Mouse (Mus musculus): ENCODE data around the gene Capza1. TPM values are rescaled to one million over a fixed set of nuclear protein-coding genes. Genes with fewer than 3 reads are reported as not detected.

Gene Capza1
- total RNA-seq, 2 experiments from 2014 or later: 24.9 to 31.7 TPM

- peak; percentile 92 for DNase-seq
Measured at GRCm38 (mm10) chr3:104788561-104789311, 75.6 kb downstream of the Capza1 start.

DNA sequence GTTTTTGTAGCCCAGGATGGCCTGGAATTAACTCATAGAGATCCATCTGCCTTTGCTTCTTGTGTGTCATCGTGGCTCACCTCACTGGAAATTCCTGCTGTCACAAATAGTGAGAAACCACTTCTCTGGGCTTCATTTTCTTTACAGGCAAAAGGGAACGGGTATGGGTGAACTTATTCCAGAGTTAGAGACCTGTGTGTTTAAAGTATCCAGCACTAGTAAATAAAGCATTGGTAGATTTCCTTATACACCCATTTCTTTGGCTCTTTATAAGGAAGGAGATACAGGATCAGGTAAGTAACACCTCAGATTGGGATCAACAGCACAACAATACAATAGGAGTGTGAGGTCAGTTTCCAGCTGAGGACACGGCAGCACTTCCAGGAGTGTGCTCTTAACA is 76.2 kb downstream of the Capza1 start, which contains the start of gene Rhoc:
TSS of gene Rhoc (plus strand) at position 301 of the 400 bp plus-strand sequence.
- no peak for DNase-seq

DNA sequence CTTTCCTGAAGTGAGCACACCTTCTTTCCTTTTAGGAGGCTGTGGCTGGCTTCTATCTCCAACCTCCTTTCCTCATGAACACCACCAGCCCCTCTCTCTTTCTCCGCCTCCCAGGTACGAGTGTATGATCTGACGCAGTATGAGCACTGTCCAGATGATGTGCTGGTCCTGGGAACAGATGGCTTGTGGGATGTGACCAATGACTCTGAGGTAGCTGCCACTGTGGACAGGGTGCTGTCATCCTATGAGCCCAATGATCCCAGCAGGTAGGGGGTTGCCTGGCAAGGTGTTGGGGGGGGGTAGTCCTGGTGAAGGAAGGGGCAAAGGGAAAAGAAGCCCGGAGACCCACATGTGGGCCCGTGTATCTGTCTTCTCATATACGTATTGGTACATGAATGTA is 79.0 kb downstream of the Capza1 start:
- DNase-seq: no peak

DNA sequence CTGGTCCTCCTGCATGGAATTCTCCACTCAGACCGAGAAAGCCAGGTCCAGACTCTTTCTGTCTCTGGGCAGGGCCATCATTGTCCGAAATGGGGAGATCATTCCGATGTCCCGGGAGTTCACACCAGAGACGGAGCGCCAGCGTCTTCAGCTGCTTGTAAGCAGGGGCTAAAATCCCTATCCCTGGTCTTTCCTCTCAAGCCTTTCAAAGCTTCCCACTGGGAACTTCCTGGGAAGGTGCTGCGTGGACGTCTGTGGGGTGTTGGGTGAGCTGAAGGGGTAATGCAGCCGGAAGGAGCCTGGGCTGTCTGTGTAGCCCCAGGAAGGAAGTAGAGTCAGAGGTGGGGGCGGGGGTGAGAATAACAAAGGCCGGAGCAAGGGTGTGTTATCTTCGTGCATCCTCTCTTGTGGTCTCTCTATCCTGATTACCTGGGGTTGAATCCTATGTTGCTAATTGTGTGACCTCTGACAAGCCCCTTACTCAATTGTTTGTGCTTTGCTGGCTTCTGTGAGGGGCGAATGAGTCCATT is 80.3 kb downstream of the Capza1 start:
- DNase-seq: no peak

- DNase-seq: peak; percentile 83 to 86
Measured at GRCm38 (mm10) chr3:104782061-104782681, 82.1 kb downstream of the Capza1 start.

- peak; percentile 72 to 76 for DNase-seq
Measured at GRCm38 (mm10) chr3:104781471-104781903, 82.8 kb downstream of the Capza1 start, which contains the start of gene Fam19a3. Gene Fam19a3, minus strand, starts transcription at chr3:104781840.

DNA sequence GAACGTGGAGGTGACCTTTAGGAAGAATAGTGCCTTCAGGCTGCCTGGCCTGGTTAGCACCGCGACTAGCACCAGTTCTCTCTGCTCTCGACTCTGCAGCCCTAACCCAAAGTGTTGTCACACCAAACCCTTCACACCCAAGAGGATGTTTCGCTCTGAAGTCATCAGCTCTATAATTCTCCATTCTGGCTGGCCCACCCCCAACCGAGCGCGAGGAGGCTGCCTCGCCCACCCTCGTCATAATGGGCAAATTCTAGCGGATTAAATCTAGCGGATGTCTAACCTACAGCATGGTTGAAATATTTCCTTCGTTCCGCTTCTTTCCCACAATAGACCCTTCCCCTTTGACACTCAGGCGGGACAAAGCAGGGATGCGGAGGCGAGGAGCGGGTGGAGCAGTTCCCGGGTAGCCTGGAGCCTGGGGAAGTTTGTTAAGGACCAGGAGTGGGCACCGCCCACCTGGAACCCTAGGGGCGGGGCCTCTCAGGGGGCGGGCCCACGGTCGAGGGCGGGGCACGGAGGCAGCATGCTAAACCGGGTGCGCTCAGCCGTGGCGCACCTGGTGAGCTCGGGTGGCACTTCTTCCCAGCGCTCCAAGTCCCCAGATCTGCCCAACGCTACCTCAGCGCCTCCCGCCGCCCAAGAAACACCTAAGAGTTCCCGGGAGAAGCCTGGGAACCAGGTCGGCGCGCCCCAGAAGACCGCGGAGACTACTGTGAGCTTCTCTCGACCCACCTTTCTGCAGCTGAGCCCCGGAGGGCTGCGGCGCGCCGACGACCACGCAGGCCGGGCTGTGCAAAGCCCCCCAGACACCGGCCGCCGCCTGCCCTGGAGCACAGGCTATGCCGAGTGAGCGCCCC is 83.5 kb downstream of the Capza1 start, which contains the start of gene Ppm1j:
TSS of gene Ppm1j (plus strand) at position 496 of the 860 bp plus-strand sequence.
- peak; percentile 86 to 88 for DNase-seq

GRCm38 (mm10) chr3:104779949-104780348 is 84.4 kb downstream of the Capza1 start:
- peak; percentile 59 to 80 for DNase-seq

GRCm38 (mm10) chr3:104777342-104777741 is 87.0 kb downstream of the Capza1 start:
- no peak for DNase-seq

GRCm38 (mm10) chr3:104773301-104773700 is 91.0 kb downstream of the Capza1 start:
- DNase-seq: no peak

Other genes starting within 250 kb of the Capza1 start
- 100 to 1,000 TPM; 156 to 159 TPM for gene Slc16a1, start 225.8 kb downstream of the Capza1 start, total RNA-seq (2021)
- gene Ppm1j, start 83.4 kb downstream of the Capza1 start, total RNA-seq (2021): 10 to 100 TPM; 20.5 to 21.1 TPM
- 1 to 10 TPM; 1.4 to 1.5 TPM for gene Fam19a3, start 82.7 kb downstream of the Capza1 start, total RNA-seq (2021)
- 10 to 100 TPM; 75.2 to 84.3 TPM for gene Rhoc, start 76.1 kb downstream of the Capza1 start, total RNA-seq (2021)
- 1 to 10 TPM; 6.2 TPM for gene Mov10, start 45.9 kb downstream of the Capza1 start, total RNA-seq (2021)
- 10 to 100 TPM; 16.5 to 20.4 TPM for gene St7l, start 500 bp downstream of the Capza1 start, total RNA-seq (2021)
- 1 to 10 TPM in 1 of 2 experiments, under 1 TPM in 1; 0.82 to 1.9 TPM for gene Wnt2b, start 97.4 kb upstream of the Capza1 start, total RNA-seq (2021)
- gene Cttnbp2nl, start 188.6 kb upstream of the Capza1 start, total RNA-seq (2021): 10 to 100 TPM; 20.7 to 21.6 TPM
- not detected for gene 4930564D02Rik, start 202.3 kb upstream of the Capza1 start, total RNA-seq (2021)

All from heart, adult 18-20 months (tissue).